Comparison of ENCODE assay signal across 9 mouse cellular contexts in the genomic region with DNA sequence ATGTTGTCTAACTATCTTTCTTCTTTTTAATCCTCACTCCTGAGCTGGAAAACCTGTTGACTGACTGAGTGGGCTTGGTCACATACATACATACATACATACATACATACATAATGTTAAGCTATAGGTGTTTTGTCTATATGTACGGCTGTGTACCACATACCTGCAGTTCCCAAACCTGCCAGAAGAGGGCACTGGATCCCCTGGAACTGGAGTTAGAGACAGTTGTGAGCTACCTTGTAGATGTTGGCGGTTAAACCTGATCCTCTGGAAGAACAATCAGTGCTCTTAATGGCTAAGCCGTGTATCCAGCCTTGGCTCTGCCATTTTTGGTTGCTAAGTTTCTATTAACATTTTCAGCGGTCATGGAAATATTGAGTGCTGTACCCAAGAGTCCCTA. TPM values are rescaled to one million over a fixed set of nuclear protein-coding genes. Genes with fewer than 3 reads are reported as not detected.
DNase-seq lines count a peak whose midpoint lies in the region; ATAC-seq and TF ChIP-seq lines count a peak whose summit lies in the region.
"Had no signal": no experiment of that assay in that cellular context is flagged by ENCODE, and none has a peak within 500 bp of the region (broad histone marks: within the 10 kb centered on the region; RNA-seq: fewer than 3 reads in every experiment).

No protein-coding gene starts in this region.

- no peaks in the 10 kb centered on the region for H3K4me1 ChIP-seq in intestine, postnatal 0 days (replicated peaks; ENCODE audit: control insufficient read depth, insufficient read depth, low read length)
- H3K4me1 ChIP-seq in intestine, embryonic 16.5 days (ENCODE audit: control insufficient read depth, insufficient read depth, low read length): no peaks in the 10 kb centered on the region
- H3K4me1 ChIP-seq in embryonic facial prominence, embryonic 10.5 days: peaks cover 7% of the 10 kb centered on the region; the same call in 1 of the 2 replicates
- no peaks in the 10 kb centered on the region for H3K4me1 ChIP-seq in limb, embryonic 14.5 days (ENCODE audit: control insufficient read depth, insufficient read depth, low read length)

- intact Hi-C loops in heart, postnatal 25 days (cut with DNase I): loop anchor here (1.0 to 5.0 kb wide), 4 partner anchors 36 to 154 kb away; a partner anchor contains a TSS

- H3K27me3 ChIP-seq in intestine, postnatal 0 days (replicated peaks; ENCODE audit: control insufficient read depth, insufficient read depth, low read length): no peaks in the 10 kb centered on the region
- no peaks in the 10 kb centered on the region for H3K27me3 ChIP-seq in intestine, embryonic 16.5 days (replicated peaks; ENCODE audit: control insufficient read depth, insufficient read depth, low read length)
- no peaks in the 10 kb centered on the region for H3K27me3 ChIP-seq in embryonic facial prominence, embryonic 10.5 days (replicated peaks; ENCODE audit: low read depth, poor library complexity, severe bottlenecking)
- H3K27me3 ChIP-seq in limb, embryonic 14.5 days (ENCODE audit: control insufficient read depth, insufficient read depth, low read length): no peaks in the 10 kb centered on the region

- no peak for TF ChIP-seq POLR2A in limb, embryonic 14.5 days (IDR thresholded peaks at IDR 0.05; ENCODE audit: borderline replicate concordance, extremely low read depth, insufficient read depth, insufficient read length)

- peak; percentile 93 for TF ChIP-seq CTCF in intestine, postnatal 0 days (IDR thresholded peaks at IDR 0.05; ENCODE audit: low read depth)

- WGBS in intestine, postnatal 0 days: 26% methylated on average over 4 of the region's 4 CpGs
- WGBS in intestine, embryonic 16.5 days: 19% methylated on average over 4 of the region's 4 CpGs
- 14% methylated on average over 4 of the region's 4 CpGs for WGBS in embryonic facial prominence, embryonic 10.5 days
- 15% methylated on average over 4 of the region's 4 CpGs for WGBS in limb, embryonic 14.5 days

- H3K4me3 ChIP-seq in intestine, postnatal 0 days (ENCODE audit: low read depth, low read length): no peak overlapping the region
- H3K4me3 ChIP-seq in intestine, embryonic 16.5 days (ENCODE audit: low read length): no peak overlapping the region
- no peak overlapping the region for H3K4me3 ChIP-seq in embryonic facial prominence, embryonic 10.5 days
- no peak overlapping the region for H3K4me3 ChIP-seq in limb, embryonic 14.5 days (replicated peaks; ENCODE audit: low read length)
- H3K4me3 ChIP-seq: erythroblast, embryonic 14.5 days had no signal

- no peak overlapping the region for H3K4me2 ChIP-seq in intestine, postnatal 0 days (replicated peaks; ENCODE audit: low read depth)
- no peak overlapping the region for H3K4me2 ChIP-seq in intestine, embryonic 16.5 days (ENCODE audit: low read depth, low read length)
- no peak overlapping the region for H3K4me2 ChIP-seq in limb, embryonic 14.5 days (replicated peaks; ENCODE audit: low read depth, low read length, severe bottlenecking)

- H3K9me3 ChIP-seq in intestine, postnatal 0 days (ENCODE audit: control insufficient read depth): no peaks in the 10 kb centered on the region
- no peaks in the 10 kb centered on the region for H3K9me3 ChIP-seq in intestine, embryonic 16.5 days (ENCODE audit: control insufficient read depth, low read length)
- 0 out of 2 replicates have a peak, but pooled peaks cover 2% of the 10 kb centered on the region for H3K9me3 ChIP-seq in embryonic facial prominence, embryonic 10.5 days
- H3K9me3 ChIP-seq in limb, embryonic 14.5 days (ENCODE audit: control insufficient read depth, low read length): no peaks in the 10 kb centered on the region

- no peak overlapping the region for H3K27ac ChIP-seq in intestine, postnatal 0 days (ENCODE audit: low read depth, low read length)
- no peak overlapping the region for H3K27ac ChIP-seq in intestine, embryonic 16.5 days (ENCODE audit: low read length)
- no peak overlapping the region for H3K27ac ChIP-seq in embryonic facial prominence, embryonic 10.5 days (replicated peaks)
- no peak overlapping the region for H3K27ac ChIP-seq in limb, embryonic 14.5 days (replicated peaks; ENCODE audit: low read depth, low read length)

- DNase-seq in adrenal gland, adult 18-20 months (ENCODE audit: low spot score in 2 of 2): peak; percentile 76 to 84
- peak; percentile 86 for DNase-seq in embryonic facial prominence, embryonic 10.5 days (ENCODE audit: low spot score)
- DNase-seq in heart, postnatal 25 days (ENCODE audit: low spot score): peak; percentile 26
- peak; percentile 52 for DNase-seq in limb, embryonic 14.5 days (ENCODE audit: low spot score)
- peak; percentile 77 for DNase-seq in ovary, postnatal 14 days (ENCODE audit: low spot score)
- DNase-seq in thymus, postnatal 36 days: peak; percentile 63 to 74

- ATAC-seq in intestine, postnatal 0 days: 0 out of 2 replicates have a peak, but pooled peaks have one; percentile 47
- ATAC-seq in intestine, embryonic 16.5 days: no peak
- 0 out of 2 replicates have a peak, but pooled peaks have one; percentile 38 for ATAC-seq in limb, embryonic 14.5 days (ENCODE audit: low FRiP score, low read depth)

- no peaks in the 10 kb centered on the region for H3K36me3 ChIP-seq in intestine, postnatal 0 days (ENCODE audit: control insufficient read depth, insufficient read depth)
- no peaks in the 10 kb centered on the region for H3K36me3 ChIP-seq in intestine, embryonic 16.5 days (ENCODE audit: control insufficient read depth, insufficient read depth, low read length)
- no peaks in the 10 kb centered on the region for H3K36me3 ChIP-seq in embryonic facial prominence, embryonic 10.5 days (replicated peaks)
- H3K36me3 ChIP-seq in limb, embryonic 14.5 days (ENCODE audit: control insufficient read depth, insufficient read depth, low read length): no peaks in the 10 kb centered on the region

- H3K9ac ChIP-seq in intestine, postnatal 0 days (ENCODE audit: low read depth, low read length): no peak overlapping the region
- no peak overlapping the region for H3K9ac ChIP-seq in intestine, embryonic 16.5 days (ENCODE audit: low read depth, low read length)
- no peak overlapping the region for H3K9ac ChIP-seq in limb, embryonic 14.5 days (ENCODE audit: low read depth, low read length, severe bottlenecking)

RNA-seq across cellular contexts. Expression of a gene that starts 7.6 kb away (rescaled TPM):
- 0.73 and 0.86 TPM in 2 replicates for polyA plus RNA-seq in intestine, postnatal 0 days (2015; fragmentation: Nextera tagmentation; extraction: Ambion mirVana)
- 1.4 and 1.5 TPM in 2 replicates for polyA plus RNA-seq in intestine, embryonic 16.5 days (2015; fragmentation: Nextera tagmentation; extraction: Ambion mirVana)
- 1 to 10 TPM; 2.9 to 3.7 TPM for total RNA-seq in adrenal gland, adult 18-20 months (2021)
- polyA plus RNA-seq in embryonic facial prominence, embryonic 10.5 days (2016; fragmentation: Nextera tagmentation; extraction: Ambion mirVana): 9.6 and 10.1 TPM in 2 replicates
- total RNA-seq in heart, postnatal 25 days (2021): 1 to 10 TPM; 3.6 to 5.7 TPM
- polyA plus RNA-seq in limb, embryonic 14.5 days (2012; rRNA removed): 15.4 and 19.1 TPM in 2 replicates
- 6.0 and 9.3 TPM in 2 replicates for polyA plus RNA-seq in limb, embryonic 14.5 days (2014; fragmentation: Nextera tagmentation; extraction: Ambion mirVana)

RNA-seq across cellular contexts. Expression of a gene that starts 36.9 kb away (rescaled TPM):
- 0.26 and 0.35 TPM in 2 replicates for polyA plus RNA-seq in intestine, postnatal 0 days (2015; fragmentation: Nextera tagmentation; extraction: Ambion mirVana)
- 0.23 and 0.42 TPM in 2 replicates for polyA plus RNA-seq in intestine, embryonic 16.5 days (2015; fragmentation: Nextera tagmentation; extraction: Ambion mirVana)
- total RNA-seq in adrenal gland, adult 18-20 months (2021): not detected
- polyA plus RNA-seq in embryonic facial prominence, embryonic 10.5 days (2016; fragmentation: Nextera tagmentation; extraction: Ambion mirVana): 3.4 and 3.9 TPM in 2 replicates
- not detected for total RNA-seq in heart, postnatal 25 days (2021)
- 0.14 TPM in 1 of 2 replicates, not detected in the other for polyA plus RNA-seq in limb, embryonic 14.5 days (2012; rRNA removed)
- not detected in 2 replicates for polyA plus RNA-seq in limb, embryonic 14.5 days (2014; fragmentation: Nextera tagmentation; extraction: Ambion mirVana)

Comparison
In these comparisons a context has a peak if more than half of its experiments do, and no peak if none do; other contexts are left out.
1. DNase-seq: peak in every context shown above with its lines; median percentile 86 in embryonic facial prominence, embryonic 10.5 days; 80 in adrenal gland, adult 18-20 months; 77 in ovary, postnatal 14 days; 68 in thymus, postnatal 36 days; 52 in limb, embryonic 14.5 days; 26 in heart, postnatal 25 days.